Mouse (Mus musculus) yolk sac, embryonic 10.5 days (tissue): Measurements from ENCODE around the gene Gns.
A peak's percentile ranks its signal among the peaks of the same experiment; 100 is the strongest.

ENCODE experiments used
- DNase-seq: peaks from one replicate; pipeline ENCODE4 v3.0.0-alpha.2; 2017; ENCODE audit warnings: low spot score

Gene Gns

GRCm38 (mm10) chr10:121367271-121367670 lies 2.4 kb downstream of the Gns start:
- no peak for DNase-seq

GRCm38 (mm10) chr10:121367780-121368179 lies 2.9 kb downstream of the Gns start:
- DNase-seq = no peak

GRCm38 (mm10) chr10:121368783-121369465 lies 4.0 kb downstream of the Gns start:
- peak; percentile 82 for DNase-seq

GRCm38 (mm10) chr10:121370777-121371176 lies 5.9 kb downstream of the Gns start:
- no peak for DNase-seq

- no peak for DNase-seq
Measured at GRCm38 (mm10) chr10:121374013-121374412, 9.1 kb downstream of the Gns start.

GRCm38 (mm10) chr10:121374693-121375620 lies 10.1 kb downstream of the Gns start:
- no peak for DNase-seq

GRCm38 (mm10) chr10:121375649-121376493 lies 11.0 kb downstream of the Gns start:
- DNase-seq = no peak

GRCm38 (mm10) chr10:121376530-121377271 lies 11.8 kb downstream of the Gns start:
- peak; percentile 49 for DNase-seq

- DNase-seq = no peak
Measured at GRCm38 (mm10) chr10:121379387-121379786, 14.5 kb downstream of the Gns start.

- DNase-seq = no peak
Measured at GRCm38 (mm10) chr10:121381280-121381679, 16.4 kb downstream of the Gns start.

- DNase-seq = no peak
Measured at GRCm38 (mm10) chr10:121384710-121385109, 19.8 kb downstream of the Gns start.

- DNase-seq = peak; percentile 28
Measured at GRCm38 (mm10) chr10:121385695-121386094, 20.8 kb downstream of the Gns start.

GRCm38 (mm10) chr10:121386347-121386746 lies 21.5 kb downstream of the Gns start:
- no peak for DNase-seq

- no peak for DNase-seq
Measured at GRCm38 (mm10) chr10:121390602-121391001, 25.7 kb downstream of the Gns start.

GRCm38 (mm10) chr10:121391901-121392300 lies 27.0 kb downstream of the Gns start:
- no peak for DNase-seq

GRCm38 (mm10) chr10:121394270-121394669 lies 29.4 kb downstream of the Gns start:
- DNase-seq = no peak

- DNase-seq = no peak
Measured at GRCm38 (mm10) chr10:121394789-121395325, 30.0 kb downstream of the Gns start.

- DNase-seq = no peak
Measured at GRCm38 (mm10) chr10:121395542-121396176, 30.8 kb downstream of the Gns start.

- DNase-seq = no peak
Measured at GRCm38 (mm10) chr10:121398599-121398998, 33.7 kb downstream of the Gns start.

GRCm38 (mm10) chr10:121401005-121401404 lies 36.1 kb downstream of the Gns start:
- no peak for DNase-seq

- DNase-seq = no peak
Measured at GRCm38 (mm10) chr10:121403104-121403503, 38.2 kb downstream of the Gns start.
